Mouse (Mus musculus) midbrain, embryonic 14.5 days (tissue): ENCODE results near the gene Nufip2. TPM values are rescaled to one million over a fixed set of nuclear protein-coding genes. Genes with fewer than 3 reads are reported as not detected.
"Not testable (repeated sequence)": the region's sequence is repeated elsewhere in the genome, so short reads cannot be mapped to it uniquely, and the experiment has no call there.

Source experiments
- ATAC-seq: fragments of 200-750 bp; cut with Nextera tagmentation; 2 replicates; pipeline ENCODE4 v1.8.0; 2017; ENCODE audit warnings: moderate number of reproducible peaks, moderate library complexity; ENCODE audit not compliant: low FRiP score, low TSS enrichment
- DNase-seq: peaks from one replicate; pipeline ENCODE4 v3.0.0-alpha.2; 2015
- H3K27ac ChIP-seq: fragments of 300-500 bp; sonication (generic); replicated peaks from 2 replicates; pipeline ENCODE4 v1.5.1; 2014; ENCODE audit warnings: mild to moderate bottlenecking, low read depth, low read length, moderate library complexity
- H3K27me3 ChIP-seq: fragments of 300-500 bp; sonication (generic); 2 replicates; pipeline ENCODE4 v1.6.1; 2014; ENCODE audit warnings: low read length, control low read depth, mixed read lengths; ENCODE audit not compliant: control insufficient read depth, insufficient read depth
- H3K36me3 ChIP-seq: fragments of 300-500 bp; sonication (generic); 2 replicates; pipeline ENCODE4 v1.6.1; 2014; ENCODE audit warnings: low read length, control low read depth; ENCODE audit not compliant: control insufficient read depth, insufficient read depth
- H3K4me1 ChIP-seq: fragments of 300-500 bp; sonication (generic); 2 replicates; pipeline ENCODE4 v1.6.1; 2014; ENCODE audit warnings: mild to moderate bottlenecking, antibody characterized with exemption, low read length, control low read depth; ENCODE audit not compliant: control insufficient read depth, insufficient read depth
- H3K4me2 ChIP-seq: fragments of 300-500 bp; sonication (generic); 2 replicates; pipeline ENCODE4 v1.6.1; 2014; ENCODE audit warnings: mild to moderate bottlenecking, low read length, moderate library complexity
- H3K4me3 ChIP-seq: fragments of 300-500 bp; sonication (generic); replicated peaks from 2 replicates; pipeline ENCODE4 v1.5.1; 2014; ENCODE audit warnings: low read depth, low read length
- H3K9ac ChIP-seq: fragments of 300-500 bp; sonication (generic); replicated peaks from 2 replicates; pipeline ENCODE4 v1.6.1; 2014; ENCODE audit warnings: mild to moderate bottlenecking, low read length, moderate library complexity
- H3K9me3 ChIP-seq: fragments of 300-500 bp; sonication (generic); 2 replicates; pipeline ENCODE4 v1.6.1; 2016; ENCODE audit warnings: low read length, control low read depth, mixed read lengths; ENCODE audit not compliant: control insufficient read depth
- WGBS: fragments of 180-500 bp; shearing (Covaris S2); extraction: QIAGEN DNeasy Blood & Tissue Kit; methylation state at CpG from one replicate; pipeline ENCODE4 v1.1.7; 2014; 5-methylcytosine and 5-hydroxymethylcytosine counted together
- polyA plus RNA-seq: library from polyadenylated mRNA; unstranded; fragments of >200 nt; fragmentation: Nextera tagmentation; extraction: Ambion mirVana; gene quantifications from 2 replicates; pipeline ENCODE4 v1.2.1, GENCODE M21; 2014

Gene Nufip2
- polyA plus RNA-seq, 1 experiment from 2014 or later, result 6.2 TPM

- WGBS, result 90% methylated on average over 8 of the region's 8 CpGs
- H3K4me3 ChIP-seq, result no peak overlapping the region
- ATAC-seq, result no peak
- no peaks in the 10 kb centered on the region for H3K36me3 ChIP-seq
- no peaks in the 10 kb centered on the region for H3K27me3 ChIP-seq
- no peaks in the 10 kb centered on the region for H3K4me1 ChIP-seq
- no peak overlapping the region for H3K4me2 ChIP-seq
- DNase-seq, result no peak
- H3K27ac ChIP-seq, result no peak overlapping the region
- no peak overlapping the region for H3K9ac ChIP-seq
- H3K9me3 ChIP-seq, result no peaks in the 10 kb centered on the region
Measured at GRCm38 (mm10) chr11:77664046-77664445, 21.9 kb upstream of the Nufip2 start.

GRCm38 (mm10) chr11:77665384-77665783 lies 20.6 kb upstream of the Nufip2 start:
- not testable (repeated sequence) for H3K4me1 ChIP-seq, H3K4me2 ChIP-seq, H3K9ac ChIP-seq, DNase-seq, ATAC-seq, H3K9me3 ChIP-seq, H3K36me3 ChIP-seq, H3K27ac ChIP-seq, H3K27me3 ChIP-seq, H3K4me3 ChIP-seq
- 76% methylated on average over 5 of the region's 5 CpGs for WGBS

- 87% methylated on average over 8 of the region's 8 CpGs for WGBS
- not testable (repeated sequence) for H3K4me2 ChIP-seq, H3K27me3 ChIP-seq, H3K36me3 ChIP-seq, H3K9me3 ChIP-seq, H3K4me1 ChIP-seq, H3K27ac ChIP-seq, DNase-seq, H3K4me3 ChIP-seq, ATAC-seq, H3K9ac ChIP-seq
Measured at GRCm38 (mm10) chr11:77666766-77667165, 19.2 kb upstream of the Nufip2 start.

GRCm38 (mm10) chr11:77672746-77673145 lies 13.2 kb upstream of the Nufip2 start:
- no peaks in the 10 kb centered on the region for H3K36me3 ChIP-seq
- DNase-seq (no peak), ATAC-seq (no peak)
- no peaks in the 10 kb centered on the region for H3K27me3 ChIP-seq
- H3K4me3 ChIP-seq, result no peak overlapping the region
- no peaks in the 10 kb centered on the region for H3K9me3 ChIP-seq
- no peaks in the 10 kb centered on the region for H3K4me1 ChIP-seq
- H3K4me2 ChIP-seq, result no peak overlapping the region
- no peak overlapping the region for H3K27ac ChIP-seq
- WGBS, result 98% methylated on average over 2 of the region's 2 CpGs
- H3K9ac ChIP-seq, result no peak overlapping the region

- Histone ChIP-seq H3K4me3 (no peak overlapping the region), H3K27me3 (no peaks in the 10 kb centered on the region), H3K4me2 (no peak overlapping the region), H3K27ac (no peak overlapping the region), H3K9ac (no peak overlapping the region), H3K36me3 (no peaks in the 10 kb centered on the region), H3K9me3 (no peaks in the 10 kb centered on the region), H3K4me1 (no peaks in the 10 kb centered on the region)
- 67% methylated on average over 4 of the region's 4 CpGs for WGBS
- no peak for ATAC-seq
- no peak for DNase-seq
Measured at GRCm38 (mm10) chr11:77673428-77673991, 12.4 kb upstream of the Nufip2 start.

- WGBS, result 4% methylated on average over 2 of the region's 2 CpGs
Measured at GRCm38 (mm10) chr11:77680018-77680417, 5.9 kb upstream of the Nufip2 start.

GRCm38 (mm10) chr11:77684896-77685295 lies 1.1 kb upstream of the Nufip2 start:
- H3K27ac ChIP-seq, result no peak overlapping the region
- H3K9ac ChIP-seq, result no peak overlapping the region
- no peaks in the 10 kb centered on the region for H3K9me3 ChIP-seq
- no peak overlapping the region for H3K4me3 ChIP-seq
- 73% methylated on average over 2 of the region's 2 CpGs for WGBS
- DNase-seq (peak; percentile 2), ATAC-seq (no peak)
- peak overlapping the region; percentile 72 for H3K4me2 ChIP-seq
- peaks cover 10% of the 10 kb centered on the region for H3K4me1 ChIP-seq
- H3K27me3 ChIP-seq, result no peaks in the 10 kb centered on the region
- H3K36me3 ChIP-seq, result no peaks in the 10 kb centered on the region

More at GRCm38 (mm10) chr11:77680018-77680417, 5.9 kb upstream of the Nufip2 start:
- H3K9me3 ChIP-seq, result no peaks in the 10 kb centered on the region
- peaks cover 2% of the 10 kb centered on the region; the same call in 1 of the 2 replicates for H3K4me1 ChIP-seq
- no peaks in the 10 kb centered on the region for H3K36me3 ChIP-seq
- no peak overlapping the region for H3K27ac ChIP-seq
- no peak overlapping the region for H3K4me2 ChIP-seq
- no peak overlapping the region for H3K9ac ChIP-seq
- no peak overlapping the region for H3K4me3 ChIP-seq
- H3K27me3 ChIP-seq, result no peaks in the 10 kb centered on the region
- ATAC-seq (no peak), DNase-seq (no peak)

GRCm38 (mm10) chr11:77686346-77686840 lies 438 bp downstream of the Nufip2 start:
- Histone ChIP-seq H3K4me2 (peak overlapping the region; percentile 72), H3K27me3 (no peaks in the 10 kb centered on the region), H3K4me1 (peaks cover 10% of the 10 kb centered on the region), H3K27ac (peak overlapping the region; percentile 96), H3K4me3 (peak overlapping the region; percentile 96), H3K9me3 (no peaks in the 10 kb centered on the region), H3K36me3 (peaks cover under 1% of the 10 kb centered on the region), H3K9ac (peak overlapping the region; percentile 93)
- peak; percentile 51 for ATAC-seq
- WGBS, result under 1% methylated on average over 29 of the region's 30 CpGs
- peak; percentile 64 for DNase-seq

GRCm38 (mm10) chr11:77686841-77687540 lies 1.0 kb downstream of the Nufip2 start:
- ATAC-seq (peak; percentile 21; the same call in 1 of the 2 replicates), DNase-seq (peak; percentile 81)
- H3K27ac ChIP-seq, result peak overlapping the region; percentile 96
- H3K4me2 ChIP-seq, result peak overlapping the region; percentile 72
- peaks cover 10% of the 10 kb centered on the region for H3K4me1 ChIP-seq
- H3K27me3 ChIP-seq, result no peaks in the 10 kb centered on the region
- peak overlapping the region; percentile 93 for H3K9ac ChIP-seq
- peak overlapping the region; percentile 96 for H3K4me3 ChIP-seq
- peaks cover 6% of the 10 kb centered on the region for H3K36me3 ChIP-seq
- WGBS, result under 1% methylated on average over 56 of the region's 76 CpGs
- H3K9me3 ChIP-seq, result no peaks in the 10 kb centered on the region
